Mouse (Mus musculus): Measurements from ENCODE around the gene Terf2ip. TPM values are rescaled to one million over a fixed set of nuclear protein-coding genes. Genes with fewer than 3 reads are reported as not detected.
A peak's percentile ranks its signal among the peaks of the same experiment; 100 is the strongest.

Terf2ip gene
- polyA plus RNA-seq, 1 experiment from 2014 or later = 28.6 TPM

DNA sequence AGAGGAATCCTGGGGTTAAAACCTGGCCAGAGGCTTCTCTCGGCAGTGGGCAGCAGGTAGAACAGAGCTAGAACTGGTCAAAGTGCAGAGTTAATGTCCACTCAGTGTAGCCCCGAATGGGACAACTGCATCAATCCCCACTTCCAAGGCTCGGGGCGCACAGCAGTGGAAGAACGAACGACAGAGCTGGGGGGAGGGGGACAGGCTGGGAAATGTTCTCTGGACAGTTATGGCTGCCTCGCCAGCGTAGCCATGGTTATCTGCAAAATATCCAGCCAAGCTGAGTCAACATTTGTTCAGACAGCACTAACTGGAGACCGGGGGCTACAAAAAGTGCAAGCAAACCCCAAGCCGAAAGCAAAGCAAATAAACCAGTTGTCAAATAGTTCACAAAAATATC is 33.1 kb upstream of the Terf2ip start:
- 85% methylated on average over 10 of the region's 10 CpGs for WGBS
- Histone ChIP-seq H3K27ac (replicated peaks) (no peak overlapping the region), H3K4me1 (no peaks in the 10 kb centered on the region)

DNA sequence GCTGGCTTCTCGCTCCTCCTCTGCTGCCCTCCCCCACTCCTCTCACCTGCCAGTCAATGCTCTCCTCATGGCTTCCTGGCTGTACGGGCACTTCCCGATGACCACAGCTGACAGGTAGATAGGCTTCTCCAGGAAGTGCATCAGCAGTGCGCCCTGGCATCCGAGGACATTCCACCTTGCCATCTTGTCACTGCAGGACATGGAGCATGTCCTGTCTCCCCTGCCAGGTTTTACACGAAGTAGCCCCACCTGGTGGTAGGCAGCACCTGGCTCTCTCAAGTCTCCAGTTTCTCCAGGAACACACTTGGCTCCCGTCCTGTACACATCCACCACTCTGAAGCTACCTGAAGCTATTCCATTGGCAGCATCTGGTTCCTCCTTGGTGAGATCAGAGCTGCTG is 29.1 kb upstream of the Terf2ip start:
- no peak for DNase-seq (ENCODE audit: low spot score)
- H3K36me3 ChIP-seq (replicated peaks) = peaks cover 82% of the 10 kb centered on the region
- no peaks in the 10 kb centered on the region for H3K27me3 ChIP-seq (replicated peaks; ENCODE audit: low read depth, poor library complexity, severe bottlenecking)
- WGBS = 76% methylated on average over 7 of the region's 7 CpGs
- H3K9me3 ChIP-seq = no peaks in the 10 kb centered on the region
- no peaks in the 10 kb centered on the region for H3K4me1 ChIP-seq
- no peak overlapping the region for H3K4me3 ChIP-seq
- no peak overlapping the region for H3K27ac ChIP-seq (replicated peaks)

More for the DNA sequence above, 33.1 kb upstream of the Terf2ip start:
- peaks cover 85% of the 10 kb centered on the region for H3K36me3 ChIP-seq (replicated peaks)
- no peak overlapping the region for H3K4me3 ChIP-seq
- no peak for DNase-seq (ENCODE audit: low spot score)
- peaks cover 12% of the 10 kb centered on the region for H3K9me3 ChIP-seq
- no peaks in the 10 kb centered on the region for H3K27me3 ChIP-seq (replicated peaks; ENCODE audit: low read depth, poor library complexity, severe bottlenecking)

DNA sequence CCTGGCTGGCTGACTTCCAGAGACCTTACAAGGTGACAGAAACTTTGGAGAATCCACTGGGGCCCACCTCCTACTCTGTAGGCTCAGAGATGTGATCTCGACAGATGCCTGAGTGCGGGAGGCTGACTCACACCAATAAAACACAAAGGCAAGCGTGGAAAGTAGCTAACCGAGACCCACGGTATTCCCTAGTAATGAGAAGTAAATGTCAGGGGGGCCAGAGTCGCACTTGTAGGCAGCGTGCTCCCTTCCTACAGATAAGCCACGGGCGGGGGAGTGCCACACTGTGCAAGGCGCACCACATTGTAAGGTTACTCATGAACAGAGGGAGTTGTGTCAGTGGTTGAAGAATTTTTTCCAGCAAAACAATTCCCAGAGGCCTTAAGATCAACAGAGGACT is 26.7 kb upstream of the Terf2ip start:
- Histone ChIP-seq H3K27me3 (replicated peaks; ENCODE audit: low read depth, poor library complexity, severe bottlenecking) (no peaks in the 10 kb centered on the region), H3K4me1 (no peaks in the 10 kb centered on the region), H3K27ac (replicated peaks) (no peak overlapping the region), H3K36me3 (replicated peaks) (peaks cover 84% of the 10 kb centered on the region), H3K9me3 (no peaks in the 10 kb centered on the region), H3K4me3 (no peak overlapping the region)
- WGBS = 89% methylated on average over 10 of the region's 10 CpGs
- DNase-seq (ENCODE audit: low spot score) = no peak

DNA sequence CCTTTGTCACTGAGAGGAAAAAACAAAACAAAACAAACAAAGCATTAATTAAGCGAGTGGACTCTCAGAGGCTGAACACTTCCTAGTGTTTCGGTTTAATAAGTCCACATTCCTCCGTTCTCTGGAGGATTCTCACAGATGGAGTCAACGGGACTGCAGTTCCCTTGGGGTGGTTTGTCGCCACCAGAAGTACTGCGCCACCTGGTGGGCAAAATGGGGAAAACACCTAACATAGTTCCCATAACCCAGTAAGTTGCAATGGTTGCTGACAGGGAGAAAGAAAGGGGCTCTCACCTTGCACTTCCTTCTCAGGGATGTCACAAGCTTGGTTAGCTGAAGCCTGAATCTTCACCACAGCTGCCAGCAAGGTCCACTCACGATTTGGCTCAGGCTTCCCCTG is 21.3 kb upstream of the Terf2ip start:
- H3K4me3 ChIP-seq = no peak overlapping the region
- peaks cover 10% of the 10 kb centered on the region for H3K4me1 ChIP-seq
- 22% methylated on average over 7 of the region's 7 CpGs for WGBS
- H3K27me3 ChIP-seq (replicated peaks; ENCODE audit: low read depth, poor library complexity, severe bottlenecking) = no peaks in the 10 kb centered on the region
- H3K9me3 ChIP-seq = no peaks in the 10 kb centered on the region
- peak; percentile 84 for DNase-seq (ENCODE audit: low spot score)
- H3K27ac ChIP-seq (replicated peaks) = no peak overlapping the region
- peaks cover 70% of the 10 kb centered on the region for H3K36me3 ChIP-seq (replicated peaks)

DNA sequence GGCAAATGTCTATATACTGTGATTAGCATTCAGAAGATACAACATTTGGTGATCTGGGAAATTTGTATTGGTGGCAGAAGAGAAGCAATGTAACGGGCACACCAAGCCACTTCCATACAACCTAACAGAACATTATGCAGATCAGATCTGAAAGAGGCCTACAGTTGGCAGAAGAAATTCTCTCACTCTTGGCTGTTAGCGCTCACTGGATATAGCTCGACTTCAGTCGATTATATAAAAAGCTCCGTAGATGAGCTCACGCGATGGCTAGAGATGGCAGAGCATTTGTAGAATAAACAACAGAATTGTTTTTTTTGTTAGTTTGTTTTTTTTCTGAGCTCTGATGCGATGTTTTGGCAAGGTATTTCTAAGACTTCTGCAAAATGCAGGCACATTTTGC is 19.9 kb upstream of the Terf2ip start:
- DNase-seq (ENCODE audit: low spot score) = no peak
- H3K4me1 ChIP-seq = peaks cover 10% of the 10 kb centered on the region
- no peaks in the 10 kb centered on the region for H3K9me3 ChIP-seq
- 71% methylated on average over 8 of the region's 8 CpGs for WGBS
- H3K36me3 ChIP-seq (replicated peaks) = peaks cover 70% of the 10 kb centered on the region
- peak overlapping the region; percentile 88; the same call in 1 of the 2 replicates for H3K27ac ChIP-seq (replicated peaks)
- H3K4me3 ChIP-seq = peak overlapping the region; percentile 88
- no peaks in the 10 kb centered on the region for H3K27me3 ChIP-seq (replicated peaks; ENCODE audit: low read depth, poor library complexity, severe bottlenecking)

DNA sequence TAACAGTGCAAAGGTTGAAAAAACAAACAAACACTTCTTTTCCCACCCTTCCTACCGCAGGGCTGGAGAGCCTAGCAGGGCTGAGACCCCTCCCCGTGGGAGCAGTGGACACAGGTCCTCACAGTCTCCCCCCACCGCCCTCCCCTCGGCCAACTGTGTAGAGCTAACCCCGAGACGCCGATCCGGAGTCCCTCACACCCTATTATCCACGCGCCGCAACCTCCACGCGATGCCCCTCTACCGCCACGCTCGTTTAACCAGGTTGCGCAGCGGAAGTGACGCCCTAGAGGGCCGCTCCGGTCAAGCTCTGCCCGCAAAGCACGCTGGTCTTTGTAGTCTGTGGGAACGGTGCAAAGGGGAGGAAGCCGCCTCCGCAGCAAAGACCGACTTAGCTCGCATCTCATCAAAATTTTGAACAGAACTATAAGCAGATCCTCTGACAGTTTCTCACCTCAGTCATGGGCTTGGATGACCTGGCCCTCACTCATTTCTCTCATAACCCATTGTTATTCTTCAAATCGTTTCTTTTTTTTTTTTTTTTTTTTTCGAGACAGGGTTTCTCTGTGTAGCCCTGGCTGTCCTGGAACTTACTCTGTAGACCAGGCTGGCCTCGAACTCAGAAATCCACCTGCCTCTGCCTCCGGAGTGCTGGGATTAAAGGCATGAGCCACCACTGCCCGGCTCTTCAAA is 19.0 kb upstream of the Terf2ip start, which contains the start of gene Adat1:
TSS of gene Adat1 (minus strand) at position 290 of the 690 bp plus-strand sequence.
- H3K27ac ChIP-seq (replicated peaks) = peak within 1 kb of the TSS; percentile 88
- WGBS = 6% methylated on average over 33 of the region's 33 CpGs
- H3K9me3 ChIP-seq = no peaks in the 10 kb centered on the region
- H3K4me3 ChIP-seq = peak within 1 kb of the TSS; percentile 88
- no peaks in the 10 kb centered on the region for H3K27me3 ChIP-seq (replicated peaks; ENCODE audit: low read depth, poor library complexity, severe bottlenecking)
- H3K4me1 ChIP-seq = peaks cover 10% of the 10 kb centered on the region
- DNase-seq (ENCODE audit: low spot score) = peak; percentile 90
- peaks cover 73% of the 10 kb centered on the region for H3K36me3 ChIP-seq (replicated peaks)

DNA sequence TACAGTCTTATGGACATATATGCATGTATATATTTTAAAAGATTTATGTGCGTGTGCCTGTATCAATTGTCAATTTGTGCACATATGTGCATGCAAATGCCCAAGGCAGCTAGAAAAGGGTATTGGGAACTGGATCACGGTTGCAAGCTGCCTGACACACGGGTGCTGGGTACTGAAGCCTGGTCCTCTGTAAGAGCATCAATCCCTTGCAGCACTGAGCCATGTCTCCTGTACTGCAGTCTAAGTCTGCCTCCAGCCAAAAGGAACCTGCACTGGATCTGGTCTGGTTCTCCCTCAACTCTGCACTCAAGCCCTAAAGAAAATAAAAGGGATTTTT is 18.5 kb upstream of the Terf2ip start:
- 76% methylated on average over 3 of the region's 3 CpGs for WGBS
- Histone ChIP-seq H3K36me3 (replicated peaks) (peaks cover 73% of the 10 kb centered on the region), H3K4me1 (peaks cover 10% of the 10 kb centered on the region), H3K9me3 (no peaks in the 10 kb centered on the region), H3K27ac (replicated peaks) (no peak overlapping the region), H3K4me3 (peak overlapping the region; percentile 88), H3K27me3 (replicated peaks; ENCODE audit: low read depth, poor library complexity, severe bottlenecking) (no peaks in the 10 kb centered on the region)
- no peak for DNase-seq (ENCODE audit: low spot score)

DNA sequence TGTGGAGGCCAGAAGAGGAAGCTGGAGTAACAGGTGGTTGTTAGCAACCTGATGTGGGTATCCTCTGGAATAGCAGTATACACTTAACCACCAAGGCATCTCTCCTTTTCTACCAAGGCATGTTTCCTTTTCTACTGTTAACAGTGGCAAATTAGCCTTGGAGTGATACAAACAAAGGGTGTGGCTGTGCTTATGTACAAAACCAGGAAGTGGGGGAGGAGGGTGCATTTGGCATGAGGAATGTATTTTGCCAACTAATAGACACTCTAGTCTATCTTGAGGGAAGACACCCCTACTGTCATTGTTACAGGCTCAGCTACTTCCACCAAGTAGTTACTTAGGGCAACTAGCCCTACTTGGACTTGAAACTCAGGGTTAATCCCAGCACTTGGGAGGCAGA is 6.4 kb upstream of the Terf2ip start:
- Histone ChIP-seq H3K4me1 (peaks cover 3% of the 10 kb centered on the region), H3K36me3 (replicated peaks) (peaks cover 94% of the 10 kb centered on the region), H3K4me3 (no peak overlapping the region), H3K27ac (replicated peaks) (no peak overlapping the region), H3K9me3 (no peaks in the 10 kb centered on the region), H3K27me3 (replicated peaks; ENCODE audit: low read depth, poor library complexity, severe bottlenecking) (no peaks in the 10 kb centered on the region)
- no peak for DNase-seq (ENCODE audit: low spot score)

DNA sequence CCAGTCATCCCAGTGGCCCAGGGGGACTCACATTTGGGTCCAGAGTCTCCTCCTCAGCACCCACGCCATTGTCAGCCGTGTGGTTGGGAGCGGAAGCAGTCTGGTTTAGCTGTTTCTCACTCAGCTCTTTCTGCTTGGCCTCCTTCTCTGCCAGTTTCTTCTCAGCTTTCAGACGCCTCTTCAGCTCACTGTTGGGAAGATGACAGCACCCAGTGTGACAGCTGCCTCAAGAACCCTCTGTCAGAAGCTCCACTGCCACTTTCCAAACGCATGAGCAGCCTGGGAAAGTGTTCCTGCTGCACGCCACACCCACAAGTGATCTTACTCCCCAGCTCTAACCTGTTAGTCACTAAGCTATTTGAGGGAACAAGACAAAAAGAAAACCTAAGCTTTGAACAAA is 5.6 kb upstream of the Terf2ip start:
- peaks cover 86% of the 10 kb centered on the region for H3K36me3 ChIP-seq (replicated peaks)
- H3K9me3 ChIP-seq = no peaks in the 10 kb centered on the region
- WGBS = 92% methylated on average over 6 of the region's 6 CpGs
- no peaks in the 10 kb centered on the region for H3K27me3 ChIP-seq (replicated peaks; ENCODE audit: low read depth, poor library complexity, severe bottlenecking)
- H3K4me3 ChIP-seq = no peak overlapping the region
- no peak for DNase-seq (ENCODE audit: low spot score)
- H3K4me1 ChIP-seq = peaks cover 11% of the 10 kb centered on the region
- H3K27ac ChIP-seq (replicated peaks) = no peak overlapping the region

DNA sequence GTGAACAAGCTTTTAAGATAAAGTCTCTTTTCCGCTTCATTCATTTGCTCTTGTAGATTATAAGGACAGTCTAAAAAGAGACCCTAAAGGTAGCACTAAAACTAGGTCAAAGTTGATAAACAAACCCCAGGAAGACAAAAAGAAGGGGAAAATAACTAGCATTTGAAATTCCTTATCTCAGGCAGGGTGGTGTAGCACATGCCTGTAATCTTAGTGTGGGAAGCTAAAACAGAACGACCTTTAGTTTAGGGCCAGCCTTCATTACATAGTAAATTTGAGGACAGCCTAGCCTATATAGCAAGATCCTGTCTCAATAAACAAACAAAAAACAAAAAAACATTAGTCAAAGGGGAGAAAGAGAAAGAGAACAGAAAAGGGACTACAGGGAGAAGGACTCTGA is 3.5 kb upstream of the Terf2ip start:
- 98% methylated on average over 2 of the region's 2 CpGs for WGBS
- peaks cover 18% of the 10 kb centered on the region for H3K4me1 ChIP-seq
- H3K36me3 ChIP-seq (replicated peaks) = peaks cover 65% of the 10 kb centered on the region
- no peak overlapping the region for H3K27ac ChIP-seq (replicated peaks)
- no peak overlapping the region for H3K4me3 ChIP-seq
- H3K9me3 ChIP-seq = no peaks in the 10 kb centered on the region
- H3K27me3 ChIP-seq (replicated peaks; ENCODE audit: low read depth, poor library complexity, severe bottlenecking) = no peaks in the 10 kb centered on the region
- no peak for DNase-seq (ENCODE audit: low spot score)

DNA sequence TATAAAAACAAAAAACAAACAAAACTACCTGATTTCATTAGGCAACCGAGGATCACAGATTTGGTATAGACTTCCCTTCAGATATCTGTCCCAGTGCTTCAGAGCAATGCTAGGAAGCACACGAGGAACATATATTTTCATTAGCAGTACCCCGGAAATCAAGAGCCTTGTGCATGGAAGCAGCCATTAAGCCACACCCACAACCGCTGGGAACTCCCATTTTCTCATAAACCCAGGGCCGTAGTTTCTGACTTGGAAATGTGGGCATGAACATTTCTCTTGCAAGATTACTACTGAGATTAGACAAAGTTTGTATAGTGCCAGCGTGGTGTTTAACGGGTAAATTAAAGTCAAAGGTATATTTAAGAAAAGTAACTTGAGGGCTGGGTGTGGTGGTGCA is 1.6 kb upstream of the Terf2ip start:
- no peak for DNase-seq (ENCODE audit: low spot score)
- H3K4me1 ChIP-seq = peaks cover 25% of the 10 kb centered on the region
- no peaks in the 10 kb centered on the region for H3K27me3 ChIP-seq (replicated peaks; ENCODE audit: low read depth, poor library complexity, severe bottlenecking)
- WGBS = 94% methylated on average over 7 of the region's 7 CpGs
- H3K4me3 ChIP-seq = peak overlapping the region; percentile 94
- no peaks in the 10 kb centered on the region for H3K9me3 ChIP-seq
- H3K36me3 ChIP-seq (replicated peaks) = peaks cover 46% of the 10 kb centered on the region
- H3K27ac ChIP-seq (replicated peaks) = no peak overlapping the region

DNA sequence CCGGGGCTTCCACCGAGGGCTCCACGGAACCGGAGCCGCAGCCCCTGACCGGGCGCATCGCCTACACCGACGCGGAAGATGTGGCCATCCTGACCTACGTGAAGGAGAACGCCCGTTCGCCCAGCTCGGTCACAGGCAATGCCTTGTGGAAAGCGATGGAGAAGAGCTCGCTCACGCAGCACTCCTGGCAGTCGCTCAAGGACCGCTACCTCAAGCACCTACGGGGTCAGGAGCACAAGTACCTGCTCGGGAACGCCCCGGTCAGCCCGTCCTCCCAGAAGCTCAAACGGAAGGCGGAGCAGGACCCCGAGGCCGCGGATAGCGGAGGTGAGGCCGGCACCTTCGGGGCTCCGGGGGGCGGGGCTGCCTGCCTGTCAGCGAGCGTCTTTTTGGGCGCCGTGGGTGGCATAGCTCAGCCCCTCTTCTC is 631 bp downstream of the Terf2ip start:
- Histone ChIP-seq H3K27ac (replicated peaks) (peak overlapping the region; percentile 87), H3K4me3 (peak overlapping the region; percentile 94), H3K9me3 (no peaks in the 10 kb centered on the region), H3K36me3 (replicated peaks) (peaks cover 42% of the 10 kb centered on the region), H3K4me1 (peaks cover 25% of the 10 kb centered on the region), H3K27me3 (replicated peaks; ENCODE audit: low read depth, poor library complexity, severe bottlenecking) (no peaks in the 10 kb centered on the region)
- DNase-seq (ENCODE audit: low spot score) = peak; percentile 54
- WGBS = under 1% methylated on average over 40 of the region's 40 CpGs

DNA sequence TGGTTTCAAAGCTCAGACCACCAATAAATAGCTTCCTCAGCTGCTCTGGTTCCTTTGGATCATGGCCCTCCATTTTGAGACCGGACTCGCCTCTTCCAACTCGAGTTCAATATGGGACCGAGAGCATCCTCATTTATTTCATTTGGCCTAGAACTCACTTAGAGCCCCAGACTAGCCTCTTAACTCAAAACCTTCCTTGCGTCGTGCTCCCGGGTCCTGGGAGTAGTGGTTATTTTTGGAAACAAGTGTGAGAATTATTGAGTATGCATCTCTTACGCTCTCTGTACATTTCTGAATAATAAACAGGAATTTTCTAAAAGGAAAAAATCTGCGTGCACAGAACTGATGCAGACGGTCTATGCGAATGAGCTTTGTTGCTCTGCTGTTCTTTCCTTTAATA is 3.7 kb downstream of the Terf2ip start, which contains the start of gene Gm6793:
TSS of gene Gm6793 (minus strand) at position 101 of the 400 bp plus-strand sequence.
- 92% methylated on average over 11 of the region's 11 CpGs for WGBS
- no peak within 1 kb of the TSS for H3K4me3 ChIP-seq

More for the DNA sequence above, 3.7 kb downstream of the Terf2ip start, which contains the start of gene Gm6793:
- Histone ChIP-seq H3K9me3 (no peaks in the 10 kb centered on the region), H3K36me3 (replicated peaks) (peaks cover 50% of the 10 kb centered on the region), H3K27me3 (replicated peaks; ENCODE audit: low read depth, poor library complexity, severe bottlenecking) (no peaks in the 10 kb centered on the region), H3K4me1 (peaks cover 21% of the 10 kb centered on the region), H3K27ac (replicated peaks) (no peak within 1 kb of the TSS)
- DNase-seq (ENCODE audit: low spot score) = no peak

Data from embryonic facial prominence, embryonic 10.5 days (tissue).